Mouse (Mus musculus): ENCODE results near the gene Tmed10. TPM values are rescaled to one million over a fixed set of nuclear protein-coding genes. Genes with fewer than 3 reads are reported as not detected.

Gene Tmed10
- 139 and 150 TPM in 2 replicates for polyA plus RNA-seq (2012; rRNA removed)

GRCm38 (mm10) chr12:85374561-85375272 is at the start of gene Tmed10:
Tmed10 (minus strand) TSS chr12:85374847.

GRCm38 (mm10) chr12:85339243-85339729 is 35.4 kb downstream of the Tmed10 start, which contains the start of gene Nek9:
Nek9 (minus strand) TSS chr12:85339362.

Other genes starting within 250 kb of the Tmed10 start
- 23.3 and 23.5 TPM in 2 replicates for gene Rps6kl1, start 223.6 kb downstream of the Tmed10 start, polyA plus RNA-seq (2012; rRNA removed)
- 4.5 and 8.0 TPM in 2 replicates for gene Pgf, start 197.1 kb downstream of the Tmed10 start, polyA plus RNA-seq (2012; rRNA removed)
- gene Eif2b2, start 155.4 kb downstream of the Tmed10 start, polyA plus RNA-seq (2012; rRNA removed): 122 and 135 TPM in 2 replicates
- 9.2 and 9.8 TPM in 2 replicates for gene Mlh3, start 104.2 kb downstream of the Tmed10 start, polyA plus RNA-seq (2012; rRNA removed)
- gene Acyp1, start 86.4 kb downstream of the Tmed10 start, polyA plus RNA-seq (2012; rRNA removed): 39.1 and 50.3 TPM in 2 replicates
- gene Zc2hc1c, start 86.3 kb downstream of the Tmed10 start, polyA plus RNA-seq (2012; rRNA removed): 0.54 and 0.61 TPM in 2 replicates
- gene Nek9, start 35.5 kb downstream of the Tmed10 start, polyA plus RNA-seq (2012; rRNA removed): 35.2 and 36.0 TPM in 2 replicates
- gene Fos, start 99.0 kb upstream of the Tmed10 start, polyA plus RNA-seq (2012; rRNA removed): 1.7 and 3.2 TPM in 2 replicates
- gene Jdp2, start 224.2 kb upstream of the Tmed10 start, polyA plus RNA-seq (2012; rRNA removed): 9.9 and 15.3 TPM in 2 replicates